Mouse (Mus musculus): Measurements from ENCODE around the gene Rilp.

- TF ChIP-seq CTCF (IDR thresholded peaks at IDR 0.05; ENCODE audit: extremely low read depth, insufficient read depth, insufficient read length, insufficient replicate concordance) = no peak
- TF ChIP-seq POLR2A (IDR thresholded peaks at IDR 0.05; ENCODE audit: low read depth, low read length) = no peak
Observed at GRCm38 (mm10) chr11:75494296-75495049, 15.4 kb upstream of the Rilp start.

Measured in spleen, adult 2 months (tissue).